Mouse (Mus musculus): Measurements from ENCODE around the gene Fam78b. TPM values are rescaled to one million over a fixed set of nuclear protein-coding genes. Genes with fewer than 3 reads are reported as not detected.

Gene Fam78b
- polyA plus RNA-seq, 1 experiment from 2014 or later, result 0.31 TPM

DNA sequence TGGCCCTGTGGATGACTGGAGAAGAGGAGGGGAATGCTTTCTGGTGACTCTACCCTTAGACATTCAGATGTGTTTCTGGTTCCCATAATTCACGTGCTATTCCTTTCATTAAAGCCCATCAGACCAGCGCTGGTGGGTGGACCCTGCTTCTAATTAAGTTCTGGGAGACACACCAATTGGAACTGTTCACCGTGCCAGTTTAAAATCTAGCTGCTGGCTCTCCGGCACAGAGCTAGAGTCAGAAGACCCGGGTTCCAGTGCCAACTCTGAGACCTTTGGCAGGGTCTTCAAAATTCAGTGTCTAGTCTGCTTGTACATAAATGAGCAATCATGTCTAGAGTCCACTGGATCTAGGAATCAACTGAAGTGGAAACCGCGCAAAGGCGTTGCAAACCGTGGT, 9.0 kb downstream of the Fam78b start:
- 90% methylated on average over 9 of the region's 9 CpGs for WGBS
- no peaks in the 10 kb centered on the region for H3K27me3 ChIP-seq (ENCODE audit: low read depth, poor library complexity, severe bottlenecking)

DNA sequence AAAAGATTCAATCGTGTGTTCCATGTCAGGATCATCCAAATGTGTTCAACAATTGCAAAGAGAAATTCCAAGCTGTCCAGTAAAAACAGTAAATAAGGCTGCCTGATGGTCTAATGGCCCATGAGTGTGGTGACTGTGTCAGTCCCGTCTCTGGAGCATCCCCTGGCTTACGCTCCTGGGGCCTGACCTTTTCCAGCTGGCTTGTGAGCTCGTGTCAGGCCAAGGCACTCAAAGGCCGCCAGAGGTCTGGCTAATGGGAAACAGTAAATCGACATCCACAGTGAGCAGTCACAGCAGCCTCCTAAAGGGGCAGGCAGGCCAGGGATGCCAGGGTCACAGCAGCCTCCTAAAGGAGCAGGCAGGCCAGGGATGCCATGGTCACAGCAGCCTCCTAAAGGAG, 10.1 kb downstream of the Fam78b start:
- H3K36me3 ChIP-seq, result no peaks in the 10 kb centered on the region
- no peaks in the 10 kb centered on the region for H3K9me3 ChIP-seq (replicated peaks)
- H3K27me3 ChIP-seq (ENCODE audit: low read depth, poor library complexity, severe bottlenecking), result no peaks in the 10 kb centered on the region
- WGBS, result 20% methylated on average over 6 of the region's 6 CpGs
- peaks cover 28% of the 10 kb centered on the region for H3K4me1 ChIP-seq
- DNase-seq (ENCODE audit: low spot score), result no peak
- H3K27ac ChIP-seq, result no peak overlapping the region
- no peak overlapping the region for H3K4me3 ChIP-seq

More for the DNA sequence above, 9.0 kb downstream of the Fam78b start:
- Histone ChIP-seq H3K36me3 (no peaks in the 10 kb centered on the region), H3K4me1 (peaks cover 28% of the 10 kb centered on the region), H3K27ac (no peak overlapping the region), H3K9me3 (replicated peaks) (no peaks in the 10 kb centered on the region), H3K4me3 (no peak overlapping the region)
- no peak for DNase-seq (ENCODE audit: low spot score)

DNA sequence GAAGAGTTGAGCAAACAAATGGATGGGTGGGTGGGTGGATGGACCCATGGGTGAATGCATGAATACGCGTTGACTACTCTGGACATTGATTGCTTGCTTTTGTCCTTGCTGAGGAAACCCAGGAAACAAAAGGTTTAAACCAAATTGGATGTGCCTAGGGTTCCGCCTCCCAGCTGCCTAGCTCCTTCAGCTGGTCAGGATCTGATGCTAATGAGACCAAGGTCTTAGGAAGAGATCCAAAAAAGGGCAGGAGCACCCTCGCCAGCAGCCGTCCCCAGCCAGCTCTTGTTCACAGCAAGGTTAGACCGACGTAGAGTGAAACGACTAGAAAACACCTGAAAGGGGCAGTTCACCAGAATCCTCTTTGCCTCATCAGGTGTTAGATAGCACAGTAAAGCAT, 11.4 kb downstream of the Fam78b start:
- Histone ChIP-seq H3K27me3 (ENCODE audit: low read depth, poor library complexity, severe bottlenecking) (no peaks in the 10 kb centered on the region), H3K9me3 (replicated peaks) (no peaks in the 10 kb centered on the region), H3K4me1 (peaks cover 28% of the 10 kb centered on the region), H3K27ac (no peak overlapping the region), H3K4me3 (no peak overlapping the region), H3K36me3 (no peaks in the 10 kb centered on the region)
- 89% methylated on average over 8 of the region's 8 CpGs for WGBS
- DNase-seq (ENCODE audit: low spot score), result no peak

DNA sequence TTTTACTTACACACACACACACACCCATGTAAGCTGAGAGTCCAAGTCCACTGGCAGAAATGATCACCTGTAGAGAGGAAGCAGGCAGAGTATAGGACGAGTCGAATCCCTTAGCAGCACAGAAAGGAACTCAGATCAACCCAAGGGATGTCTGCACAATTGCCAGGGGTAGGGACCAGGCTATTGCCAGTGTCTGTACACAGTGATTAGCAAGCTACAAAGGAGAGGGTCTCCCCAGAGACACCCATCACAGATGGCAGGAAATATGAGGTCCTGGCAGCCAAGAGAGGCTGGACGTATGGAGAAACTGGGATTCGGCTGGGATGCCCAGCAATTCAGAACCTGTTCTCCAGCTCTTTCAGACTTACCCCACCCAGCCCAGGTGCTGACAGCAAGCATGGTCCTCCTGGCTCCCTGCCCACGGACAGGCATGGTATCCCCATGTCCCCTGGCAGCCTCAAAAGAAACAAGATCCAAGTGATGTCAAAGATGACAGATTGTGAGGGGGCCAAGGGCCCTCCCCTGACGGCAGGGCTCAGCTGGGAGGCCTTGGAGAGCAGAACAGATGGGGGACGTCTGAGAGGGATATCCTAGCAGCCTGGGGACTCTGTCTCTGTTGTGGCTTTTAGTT, 12.1 kb downstream of the Fam78b start:
- no peak for DNase-seq (ENCODE audit: low spot score)
- WGBS, result 46% methylated on average over 7 of the region's 7 CpGs
- H3K27ac ChIP-seq, result no peak overlapping the region
- H3K36me3 ChIP-seq, result no peaks in the 10 kb centered on the region
- peaks cover 28% of the 10 kb centered on the region for H3K4me1 ChIP-seq
- H3K4me3 ChIP-seq, result no peak overlapping the region
- H3K9me3 ChIP-seq (replicated peaks), result no peaks in the 10 kb centered on the region
- H3K27me3 ChIP-seq (ENCODE audit: low read depth, poor library complexity, severe bottlenecking), result no peaks in the 10 kb centered on the region

DNA sequence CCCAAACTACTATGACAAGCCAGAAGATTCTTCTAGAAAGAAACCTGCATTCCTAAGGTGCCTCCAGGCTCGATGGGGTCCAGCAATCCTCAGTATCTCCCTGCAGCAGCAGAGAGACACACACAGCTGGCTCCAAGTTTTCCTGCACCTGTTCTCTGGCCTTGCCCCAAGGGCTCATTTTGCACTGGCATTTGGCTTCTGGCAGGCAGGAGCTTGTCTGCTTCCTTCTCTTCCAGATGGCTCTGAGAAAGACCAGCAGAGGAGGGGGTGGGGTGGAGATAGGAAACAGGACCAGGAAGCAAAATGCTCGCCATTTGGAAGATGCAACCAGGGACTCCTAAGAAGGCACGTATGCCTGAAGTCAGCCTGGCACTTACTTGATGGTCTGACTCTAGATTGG, 15.1 kb downstream of the Fam78b start:
- Histone ChIP-seq H3K27me3 (ENCODE audit: low read depth, poor library complexity, severe bottlenecking) (no peaks in the 10 kb centered on the region), H3K9me3 (replicated peaks) (no peaks in the 10 kb centered on the region), H3K27ac (no peak overlapping the region), H3K36me3 (no peaks in the 10 kb centered on the region), H3K4me3 (no peak overlapping the region), H3K4me1 (peaks cover 9% of the 10 kb centered on the region)
- no peak for DNase-seq (ENCODE audit: low spot score)
- 49% methylated on average over 3 of the region's 3 CpGs for WGBS

DNA sequence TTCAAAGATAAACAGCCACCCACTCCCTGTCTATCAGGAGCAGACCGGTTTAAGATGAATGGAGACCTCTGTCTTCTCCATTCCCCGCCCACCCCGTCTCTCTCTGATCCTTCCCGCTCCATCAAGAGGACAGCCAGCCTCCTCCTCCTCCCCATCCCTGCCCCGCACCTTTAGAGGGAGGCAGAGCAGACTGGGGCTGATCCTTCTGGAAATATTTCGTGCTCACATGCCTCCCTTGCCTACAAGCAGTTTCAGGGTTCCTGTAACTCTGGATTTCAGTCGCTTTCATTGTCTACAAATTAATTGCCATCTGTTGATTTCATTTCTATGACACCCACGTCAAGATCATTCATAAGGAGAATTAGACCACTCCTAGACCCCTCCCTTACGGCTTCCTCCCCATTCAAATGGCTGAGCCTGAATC, 20.8 kb downstream of the Fam78b start:
- H3K4me3 ChIP-seq, result no peak overlapping the region
- DNase-seq (ENCODE audit: low spot score), result no peak
- 41% methylated on average over 9 of the region's 9 CpGs for WGBS
- no peak overlapping the region for H3K27ac ChIP-seq
- H3K4me1 ChIP-seq, result no peaks in the 10 kb centered on the region
- no peaks in the 10 kb centered on the region for H3K36me3 ChIP-seq
- H3K9me3 ChIP-seq (replicated peaks), result no peaks in the 10 kb centered on the region
- no peaks in the 10 kb centered on the region for H3K27me3 ChIP-seq (ENCODE audit: low read depth, poor library complexity, severe bottlenecking)

DNA sequence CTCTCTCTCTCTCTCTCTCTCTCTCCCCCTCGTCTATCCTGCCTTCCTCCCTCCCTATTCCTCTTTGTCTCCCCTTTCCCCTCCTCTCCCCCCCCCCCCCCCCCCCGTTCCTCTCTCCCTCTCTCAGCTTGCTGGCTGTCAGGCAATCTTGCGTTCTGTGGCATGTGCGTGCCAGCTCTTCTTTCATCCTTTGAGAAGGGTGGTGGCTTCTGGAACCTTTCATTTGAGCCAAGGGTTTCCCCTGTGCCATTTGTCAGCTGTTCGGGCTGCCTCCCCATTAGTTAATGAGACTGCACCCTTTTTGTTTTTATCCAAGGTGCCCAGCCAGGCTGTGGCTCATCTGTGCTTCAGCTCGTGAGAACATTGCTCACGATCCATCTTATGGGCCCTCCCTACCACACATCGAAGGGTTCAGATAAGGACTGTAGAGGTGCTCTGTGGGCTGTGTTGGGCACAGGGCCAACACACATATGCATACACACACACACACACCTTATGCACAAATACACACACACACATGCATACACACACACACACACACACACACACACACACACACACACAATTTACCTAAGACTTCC, 21.4 kb downstream of the Fam78b start:
- 49% methylated on average over 8 of the region's 8 CpGs for WGBS
- DNase-seq (ENCODE audit: low spot score), result no peak
- no peaks in the 10 kb centered on the region for H3K4me1 ChIP-seq
- H3K9me3 ChIP-seq (replicated peaks), result no peaks in the 10 kb centered on the region; the same call in 1 of the 2 replicates
- no peak overlapping the region for H3K4me3 ChIP-seq
- no peak overlapping the region for H3K27ac ChIP-seq
- H3K36me3 ChIP-seq, result no peaks in the 10 kb centered on the region
- no peaks in the 10 kb centered on the region for H3K27me3 ChIP-seq (ENCODE audit: low read depth, poor library complexity, severe bottlenecking)

DNA sequence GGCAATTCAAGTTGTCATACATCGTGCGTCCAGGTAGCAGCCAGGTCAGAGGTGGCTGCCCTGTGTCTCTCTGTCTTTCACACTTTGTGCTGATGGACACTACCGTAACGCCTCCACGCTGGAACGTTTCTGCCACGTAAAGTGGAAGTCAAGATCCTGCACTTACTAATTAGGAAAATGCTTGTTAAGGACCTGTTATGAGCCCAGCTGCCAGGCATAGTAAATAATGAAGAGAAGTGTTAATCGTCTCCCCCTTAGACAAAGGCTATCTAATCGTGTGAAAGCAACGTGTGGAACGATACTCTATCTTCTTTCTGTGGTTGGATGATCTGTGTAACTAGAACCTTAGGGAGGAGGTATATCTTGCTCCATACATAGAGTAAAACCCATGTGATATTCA, 22.6 kb downstream of the Fam78b start:
- Histone ChIP-seq H3K4me3 (no peak overlapping the region), H3K27me3 (ENCODE audit: low read depth, poor library complexity, severe bottlenecking) (no peaks in the 10 kb centered on the region), H3K9me3 (replicated peaks) (no peaks in the 10 kb centered on the region; the same call in 1 of the 2 replicates), H3K36me3 (no peaks in the 10 kb centered on the region), H3K4me1 (no peaks in the 10 kb centered on the region), H3K27ac (no peak overlapping the region)
- 85% methylated on average over 11 of the region's 11 CpGs for WGBS
- DNase-seq (ENCODE audit: low spot score), result no peak

DNA sequence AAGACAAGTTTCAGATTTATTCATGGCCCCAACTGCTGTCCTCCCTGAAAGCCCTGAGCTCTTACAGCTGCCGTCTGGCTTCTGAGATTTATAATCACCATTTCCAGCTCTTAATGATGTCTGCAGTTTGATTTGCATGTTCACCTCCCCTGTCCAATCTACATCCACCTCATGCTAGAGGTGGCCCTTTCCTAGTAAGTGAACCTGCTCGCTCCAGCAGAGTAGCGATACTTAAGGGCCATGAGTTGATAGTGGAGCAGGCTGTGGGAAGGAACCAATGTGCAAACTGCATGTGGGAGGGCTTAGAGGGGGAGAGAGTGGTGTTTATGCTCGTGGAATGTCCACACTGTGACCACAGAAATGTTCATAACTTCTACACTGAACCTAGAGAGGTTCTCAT, 23.7 kb downstream of the Fam78b start:
- 75% methylated on average over 4 of the region's 4 CpGs for whole genome bisulfite sequencing
- Histone ChIP-seq H3K27me3 (ENCODE audit: low read depth, poor library complexity, severe bottlenecking) (no peaks in the 10 kb centered on the region), H3K27ac (no peak overlapping the region), H3K36me3 (no peaks in the 10 kb centered on the region), H3K4me1 (no peaks in the 10 kb centered on the region), H3K9me3 (replicated peaks) (no peaks in the 10 kb centered on the region; the same call in 1 of the 2 replicates), H3K4me3 (no peak overlapping the region)
- DNase-seq (ENCODE audit: low spot score), result no peak

DNA sequence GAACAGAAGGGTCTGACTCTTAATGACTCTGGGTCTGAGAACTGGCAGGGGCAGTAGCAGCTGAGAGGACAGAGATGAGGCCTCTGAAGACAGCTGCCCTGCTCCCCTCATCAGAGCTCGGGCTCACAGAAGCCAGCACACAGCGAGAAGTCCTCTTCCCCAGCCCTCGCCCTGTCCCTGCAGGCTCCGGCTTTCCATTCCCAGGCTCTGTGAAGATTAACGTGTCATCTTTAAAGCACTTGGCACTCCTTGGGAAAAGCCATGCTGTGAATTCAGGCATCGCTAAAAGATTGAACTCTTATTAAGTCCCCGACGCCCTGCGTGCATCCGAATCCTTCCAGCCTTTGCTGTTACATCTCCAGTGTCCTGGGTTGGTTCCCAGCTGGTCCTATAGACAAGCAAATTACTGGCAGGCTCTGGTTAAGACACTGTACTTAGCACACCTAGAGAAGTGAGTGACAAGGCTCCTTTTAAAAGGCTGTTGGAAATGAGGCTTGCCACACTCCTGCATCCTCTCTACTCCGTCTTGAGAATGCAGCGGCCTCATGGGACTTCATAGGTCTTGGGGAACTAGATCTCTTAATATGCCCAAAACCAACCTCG, 30.9 kb downstream of the Fam78b start:
- no peaks in the 10 kb centered on the region for H3K4me1 ChIP-seq
- WGBS, result 67% methylated on average over 13 of the region's 13 CpGs
- no peaks in the 10 kb centered on the region; the same call in 1 of the 2 replicates for H3K9me3 ChIP-seq (replicated peaks)
- H3K36me3 ChIP-seq, result no peaks in the 10 kb centered on the region
- no peak overlapping the region for H3K27ac ChIP-seq
- no peak for DNase-seq (ENCODE audit: low spot score)
- H3K27me3 ChIP-seq (ENCODE audit: low read depth, poor library complexity, severe bottlenecking), result no peaks in the 10 kb centered on the region
- no peak overlapping the region for H3K4me3 ChIP-seq

DNA sequence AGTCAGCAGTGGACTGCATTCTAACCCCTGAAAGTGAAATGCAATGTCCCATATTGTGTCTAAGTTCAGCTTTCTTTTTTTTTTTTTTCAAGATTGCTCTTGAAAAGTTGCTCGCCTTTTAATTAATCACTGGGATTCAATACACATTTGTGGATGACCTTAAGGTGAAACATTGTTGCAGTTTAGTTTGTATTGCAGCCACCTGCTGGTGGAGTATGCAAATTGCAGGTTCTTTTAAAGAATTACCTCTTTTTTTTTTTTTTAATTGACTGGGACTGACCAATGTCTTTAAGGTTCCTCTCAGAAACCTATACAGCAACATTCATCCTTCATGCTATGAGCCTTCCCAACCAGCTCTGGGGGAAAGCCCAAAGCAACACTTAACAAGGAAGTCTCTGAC, 33.2 kb downstream of the Fam78b start:
- no peak overlapping the region for H3K27ac ChIP-seq
- no peak for DNase-seq (ENCODE audit: low spot score)
- H3K4me1 ChIP-seq, result no peaks in the 10 kb centered on the region
- 88% methylated on average over 1 of the region's 1 CpGs for WGBS
- H3K27me3 ChIP-seq (ENCODE audit: low read depth, poor library complexity, severe bottlenecking), result no peaks in the 10 kb centered on the region
- no peak overlapping the region for H3K4me3 ChIP-seq
- no peaks in the 10 kb centered on the region for H3K36me3 ChIP-seq
- H3K9me3 ChIP-seq (replicated peaks), result no peaks in the 10 kb centered on the region

DNA sequence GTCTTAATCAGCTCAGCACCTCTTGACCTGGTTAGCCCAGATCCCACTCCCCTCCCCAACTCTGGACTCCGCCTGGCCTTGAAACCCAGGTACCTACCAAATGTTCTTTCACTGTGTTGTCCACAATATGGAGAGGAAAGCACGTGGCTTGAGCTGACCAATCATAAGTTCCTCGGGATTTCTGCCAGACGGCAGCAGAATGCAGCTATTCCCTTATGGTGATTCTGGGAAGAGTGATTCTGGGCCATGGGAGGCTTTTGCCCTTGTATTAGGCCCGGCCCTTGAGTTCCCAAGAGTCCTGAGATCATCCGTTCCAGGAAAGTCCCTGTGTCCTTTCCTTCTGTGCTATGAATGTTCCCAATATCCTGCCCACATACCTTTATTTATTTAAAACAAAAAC, 41.3 kb downstream of the Fam78b start:
- Histone ChIP-seq H3K36me3 (no peaks in the 10 kb centered on the region), H3K9me3 (replicated peaks) (no peaks in the 10 kb centered on the region), H3K4me1 (no peaks in the 10 kb centered on the region), H3K27ac (no peak overlapping the region), H3K4me3 (no peak overlapping the region), H3K27me3 (ENCODE audit: low read depth, poor library complexity, severe bottlenecking) (no peaks in the 10 kb centered on the region)
- WGBS, result 92% methylated on average over 6 of the region's 6 CpGs
- no peak for DNase-seq (ENCODE audit: low spot score)

DNA sequence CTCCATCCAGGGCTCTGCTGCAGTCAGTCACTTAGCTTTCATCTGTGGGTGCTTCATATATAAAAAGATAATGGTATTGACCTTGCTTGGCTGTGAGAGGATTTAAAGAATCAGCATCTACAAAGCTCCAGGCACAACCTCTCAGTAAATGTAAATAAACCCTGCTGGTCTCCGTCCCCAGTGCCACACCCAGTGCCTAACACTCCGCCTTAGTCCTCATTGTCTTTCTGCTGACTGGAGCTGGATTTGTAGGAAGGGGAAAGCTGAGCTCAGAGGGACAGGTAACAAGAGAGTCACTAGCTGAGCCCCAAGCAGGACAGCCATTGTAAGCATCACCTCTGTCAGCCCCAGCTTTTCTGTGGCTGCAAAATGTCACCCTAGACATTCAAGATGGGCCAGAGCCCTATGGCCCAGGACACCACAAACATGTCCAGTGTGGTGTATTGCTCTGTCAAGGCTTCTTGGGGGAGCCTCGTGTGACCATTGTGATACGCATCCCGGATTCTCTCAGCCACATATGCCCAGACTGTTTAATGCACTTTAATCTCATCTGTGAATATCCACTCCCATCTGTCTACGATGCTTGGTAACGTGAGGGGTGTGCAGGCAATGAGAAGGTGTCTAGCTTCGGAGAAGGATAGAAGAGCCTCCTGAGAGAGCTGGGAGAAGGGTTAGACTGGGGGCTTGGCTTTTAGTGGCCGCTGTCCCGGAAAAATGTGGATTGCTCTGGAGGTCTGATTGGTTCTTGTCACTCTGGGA, 45.1 kb downstream of the Fam78b start:
- H3K27ac ChIP-seq, result no peak overlapping the region
- H3K9me3 ChIP-seq (replicated peaks), result no peaks in the 10 kb centered on the region
- no peak overlapping the region for H3K4me3 ChIP-seq
- no peaks in the 10 kb centered on the region for H3K36me3 ChIP-seq
- H3K4me1 ChIP-seq, result no peaks in the 10 kb centered on the region
- no peaks in the 10 kb centered on the region for H3K27me3 ChIP-seq (ENCODE audit: low read depth, poor library complexity, severe bottlenecking)
- no peak for DNase-seq (ENCODE audit: low spot score)
- WGBS, result 62% methylated on average over 10 of the region's 10 CpGs

Measured in limb, embryonic 10.5 days (tissue).